Mouse (Mus musculus) E14TG2a.4 (cell line): ENCODE measurements around the gene Erp29.

Experiments used
- H3K27me3 ChIP-seq: 2 replicates; pipeline ENCODE4 v1.6.1; 2014; ENCODE audit warnings: low read length, control low read depth; ENCODE audit not compliant: insufficient read depth
- H3K36me3 ChIP-seq: 2 replicates; pipeline ENCODE4 v1.6.1; 2014; ENCODE audit warnings: low read length, control low read depth; ENCODE audit not compliant: insufficient read depth
- H3K4me1 ChIP-seq: replicated peaks from 2 replicates; pipeline ENCODE4 v1.6.1; 2014; ENCODE audit warnings: low read depth, low read length, control low read depth
- H3K4me3 ChIP-seq: replicated peaks from 2 replicates; pipeline ENCODE4 v1.5.1; 2014; ENCODE audit warnings: mild to moderate bottlenecking, low read length
- H3K9me3 ChIP-seq: 2 replicates; pipeline ENCODE4 v1.6.1; 2014; ENCODE audit warnings: low read length, control low read depth
- CTCF ChIP-seq: conservative IDR thresholded peaks from 2 replicates; pipeline ENCODE4 v1.5.1; 2014; ENCODE audit warnings: low read length
- NANOG ChIP-seq: IDR thresholded peaks from 2 replicates; pipeline ENCODE4 v1.6.1; 2014; ENCODE audit warnings: borderline replicate concordance, low read length, mixed read lengths
- POU5F1 ChIP-seq: IDR thresholded peaks from 2 replicates; pipeline ENCODE4 v1.6.1; 2014; ENCODE audit warnings: low read length, borderline replicate concordance

The Erp29 gene

DNA sequence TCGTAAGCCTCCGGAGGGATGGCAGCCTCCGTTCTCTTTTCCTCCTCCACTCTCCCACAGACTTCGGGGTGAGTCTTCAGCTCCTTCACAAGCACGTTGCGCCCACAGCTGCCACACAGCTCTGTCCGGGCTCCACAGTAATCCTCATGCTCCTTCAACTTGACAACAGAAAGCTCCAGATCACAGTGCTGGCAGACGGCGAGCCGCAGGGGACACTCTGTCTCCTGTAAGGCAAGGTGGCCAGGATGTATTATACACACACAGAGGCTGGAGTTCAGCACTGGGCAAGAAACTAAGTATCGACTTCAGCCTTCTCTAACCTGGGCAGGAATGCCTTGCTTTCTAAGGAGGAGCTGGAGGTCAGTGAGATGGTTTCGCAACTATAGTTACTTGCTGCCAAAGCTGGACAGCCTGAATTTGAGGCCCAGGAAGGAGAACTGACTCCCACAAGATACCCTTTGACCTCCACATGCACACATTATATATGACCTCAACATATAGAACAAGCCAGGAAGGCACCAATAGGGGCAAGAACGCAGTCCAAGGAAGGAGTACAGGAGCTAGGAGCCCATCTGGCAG, 73.5 kb downstream of the Erp29 start:
- Histone ChIP-seq H3K4me1 (no peaks in the 10 kb centered on the region), H3K36me3 (peaks cover 39% of the 10 kb centered on the region), H3K4me3 (no peak overlapping the region), H3K9me3 (no peaks in the 10 kb centered on the region), H3K27me3 (peaks cover 3% of the 10 kb centered on the region)
- TF ChIP-seq POU5F1 (no peak), NANOG (no peak), CTCF (no peak)
